Mouse (Mus musculus) heart, adult 9 months (tissue): ENCODE measurements at regions not wholly inside any gene's neighbourhood (a gene's known extent, or its start where the extent isn't known, plus 50 kb on each side); places are given as distances from the start of the nearest gene placed in this dataset.

ENCODE experiments used
- DNase-seq, 2 experiments: peaks; one replicate each; pipeline ENCODE4 v3.0.0; 2022; ENCODE audit warnings: low spot score in 2 of 2

GRCm38 (mm10) chr16:78156876-78157232 is 144.4 kb upstream of the Cxadr start:
- no peak for DNase-seq

DNA sequence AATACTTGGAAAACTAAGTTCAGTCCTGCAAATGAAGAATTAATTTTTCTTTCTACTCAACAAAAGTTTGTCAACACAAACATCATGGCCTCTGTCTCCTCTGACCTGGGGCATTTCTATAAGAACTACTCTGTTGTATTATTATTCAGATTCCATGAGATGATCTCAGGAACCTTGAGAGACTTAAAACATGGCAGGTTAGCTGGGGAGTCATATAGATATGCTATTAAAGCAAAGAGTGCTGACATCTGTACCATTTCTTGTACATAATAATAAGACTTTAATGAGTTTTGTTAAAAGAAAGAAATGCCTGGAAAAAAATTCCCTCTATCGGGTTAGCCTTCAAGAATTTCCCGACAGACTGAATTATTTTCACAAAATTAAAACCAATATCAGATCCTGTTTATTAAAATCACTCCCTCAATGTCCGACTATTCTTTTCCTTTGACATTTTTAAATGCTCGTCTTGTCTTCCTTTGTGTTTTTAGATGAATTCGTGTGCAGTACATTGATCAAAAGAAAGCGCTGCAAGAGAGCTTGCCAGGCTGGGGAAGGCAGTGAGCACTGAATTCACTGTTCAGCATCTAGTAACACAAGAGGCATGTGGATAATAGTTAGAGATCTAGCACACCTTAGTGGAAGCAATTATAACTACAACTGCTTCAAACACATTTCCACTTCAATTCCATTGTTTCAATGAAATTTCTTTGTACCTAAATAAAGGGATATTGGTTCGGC is 145.0 kb upstream of the Cxadr start:
- peak; percentile 17 to 39 for DNase-seq

DNA sequence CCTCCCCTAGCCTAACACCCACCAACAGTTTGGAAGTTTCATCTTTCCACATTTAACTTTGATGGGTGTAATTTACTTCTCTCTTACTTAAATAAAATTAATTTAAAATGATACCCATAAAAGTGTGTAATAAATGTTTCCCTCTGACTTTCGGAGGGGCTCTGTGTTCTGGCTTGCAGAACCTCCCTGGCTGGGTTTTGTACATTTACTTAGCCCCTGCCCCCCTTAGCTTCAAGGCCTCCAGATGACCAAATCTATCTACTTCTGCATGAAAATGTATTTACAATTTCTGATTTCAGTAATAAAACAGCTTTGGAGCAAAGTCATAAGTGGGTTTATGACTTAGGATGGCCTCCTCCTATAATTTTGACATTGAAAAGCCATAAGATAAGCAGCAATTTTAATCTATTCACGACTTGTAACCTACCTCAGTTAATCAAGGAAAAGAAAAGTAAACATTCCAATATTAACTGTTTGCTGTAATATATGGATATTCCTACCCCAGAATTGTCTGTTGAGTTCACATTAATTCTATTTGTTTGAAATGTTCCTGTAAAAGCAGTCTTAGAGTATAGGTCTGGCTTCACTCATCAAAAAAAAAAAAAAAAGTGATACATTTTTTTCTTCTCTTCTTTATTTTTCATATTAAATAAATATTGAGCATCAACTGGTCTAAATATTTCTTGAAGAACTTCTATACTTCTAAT is 147.2 kb upstream of the Cxadr start:
- no peak for DNase-seq

DNA sequence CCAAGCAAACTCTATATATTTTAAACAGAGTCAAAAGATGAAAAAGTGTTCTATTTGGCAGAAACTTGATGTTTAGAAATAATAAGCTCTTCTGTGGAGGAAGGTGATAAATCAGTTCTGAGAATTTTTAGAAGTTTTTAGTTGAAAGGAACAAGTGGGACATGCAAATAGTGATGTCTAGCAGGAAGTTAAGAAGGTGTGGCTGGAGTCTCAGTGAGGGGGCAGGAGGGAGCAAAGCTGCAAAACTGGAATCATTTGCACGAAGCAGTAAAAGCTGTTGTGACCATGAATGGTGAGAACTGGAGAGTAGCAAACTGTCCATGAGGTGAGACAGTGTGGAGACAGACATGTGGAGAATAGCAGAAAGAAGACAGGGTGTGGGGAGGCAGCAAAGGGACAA is 157.1 kb upstream of the Cxadr start:
- no peak for DNase-seq

DNA sequence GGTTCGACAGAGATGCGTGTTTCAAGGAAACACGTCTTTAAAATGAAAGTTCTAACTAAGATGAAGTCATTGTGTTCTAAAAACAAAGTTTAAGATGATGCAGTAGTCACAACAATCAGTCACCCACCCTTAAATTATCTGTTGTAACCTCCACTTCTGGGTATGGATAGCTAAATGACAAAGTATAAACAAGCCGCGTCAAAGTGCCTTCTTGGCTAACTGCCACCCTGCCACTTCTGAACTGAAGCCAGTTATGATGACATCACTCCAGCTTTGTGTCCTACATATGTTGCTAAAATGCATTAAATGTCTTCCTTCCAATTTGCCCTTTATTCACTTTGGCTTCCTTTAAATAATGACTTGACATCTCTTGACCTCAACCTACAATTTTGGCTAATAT is 165.8 kb upstream of the Cxadr start:
- DNase-seq: no peak

DNA sequence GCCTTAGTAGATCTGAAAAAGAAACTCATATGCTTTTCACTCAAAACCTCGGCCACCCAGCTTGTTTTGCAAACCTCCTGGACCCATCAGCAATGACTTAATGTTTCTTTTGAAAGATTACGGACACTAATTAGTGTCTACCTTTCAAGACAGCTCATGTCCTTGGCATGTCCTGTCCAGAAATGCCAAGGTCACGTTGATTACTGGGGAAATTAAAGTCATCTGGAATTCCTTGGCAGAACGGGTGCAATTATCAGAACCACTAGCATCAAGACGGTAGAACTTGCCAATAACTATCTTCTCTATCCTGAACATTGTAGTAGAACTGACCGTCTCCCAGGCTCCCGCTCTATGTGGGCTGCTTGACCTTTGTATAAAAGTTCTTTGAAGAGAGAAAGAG is 166.8 kb upstream of the Cxadr start:
- DNase-seq: peak; percentile 1 to 6

GRCm38 (mm10) chr16:78121668-78122067 is 179.6 kb upstream of the Cxadr start:
- DNase-seq: no peak

DNA sequence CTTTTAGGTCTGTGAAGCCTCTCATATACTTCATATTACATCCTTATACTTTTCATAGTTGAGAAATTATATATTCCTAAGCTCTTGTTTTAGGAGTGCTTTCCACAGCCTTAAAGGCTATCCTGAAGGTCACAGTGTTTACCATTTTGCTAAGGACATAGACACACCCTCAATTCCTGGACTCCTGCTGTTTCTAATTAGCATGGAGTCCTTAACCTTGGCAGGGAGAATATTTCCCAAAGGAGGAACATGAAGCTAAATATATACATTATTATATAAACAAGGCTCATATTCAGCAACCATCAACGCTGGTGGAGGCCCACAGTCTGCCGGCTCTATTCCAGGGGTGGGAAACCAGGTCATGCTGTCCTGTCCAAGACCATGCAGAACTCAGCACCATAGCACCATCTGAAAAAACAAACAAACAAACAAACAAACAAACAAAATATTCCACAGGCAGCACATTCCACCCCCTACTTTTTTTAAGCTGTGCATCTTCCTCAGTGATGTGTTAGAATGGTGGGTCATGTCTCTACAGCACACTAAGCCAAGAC is 180.9 kb upstream of the Cxadr start:
- DNase-seq: no peak

DNA sequence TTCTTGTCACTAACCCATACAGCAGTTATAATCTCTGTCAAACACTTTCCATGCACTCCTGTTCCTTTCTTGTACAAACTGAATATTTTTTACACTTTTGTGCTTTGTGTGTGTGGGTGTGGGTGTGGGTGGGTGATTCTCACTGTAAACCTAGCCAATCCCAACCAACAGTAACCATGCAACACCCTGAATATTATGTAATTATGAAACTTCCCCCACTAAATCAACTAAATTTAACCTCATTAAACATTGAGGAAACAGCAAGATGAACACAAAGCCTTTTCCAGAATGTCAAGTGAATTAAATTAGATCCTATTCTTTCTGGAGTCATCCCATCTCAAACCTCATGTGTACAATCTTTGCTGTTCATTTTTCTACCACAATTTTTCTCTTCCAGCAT is 197.0 kb upstream of the Cxadr start:
- no peak for DNase-seq

DNA sequence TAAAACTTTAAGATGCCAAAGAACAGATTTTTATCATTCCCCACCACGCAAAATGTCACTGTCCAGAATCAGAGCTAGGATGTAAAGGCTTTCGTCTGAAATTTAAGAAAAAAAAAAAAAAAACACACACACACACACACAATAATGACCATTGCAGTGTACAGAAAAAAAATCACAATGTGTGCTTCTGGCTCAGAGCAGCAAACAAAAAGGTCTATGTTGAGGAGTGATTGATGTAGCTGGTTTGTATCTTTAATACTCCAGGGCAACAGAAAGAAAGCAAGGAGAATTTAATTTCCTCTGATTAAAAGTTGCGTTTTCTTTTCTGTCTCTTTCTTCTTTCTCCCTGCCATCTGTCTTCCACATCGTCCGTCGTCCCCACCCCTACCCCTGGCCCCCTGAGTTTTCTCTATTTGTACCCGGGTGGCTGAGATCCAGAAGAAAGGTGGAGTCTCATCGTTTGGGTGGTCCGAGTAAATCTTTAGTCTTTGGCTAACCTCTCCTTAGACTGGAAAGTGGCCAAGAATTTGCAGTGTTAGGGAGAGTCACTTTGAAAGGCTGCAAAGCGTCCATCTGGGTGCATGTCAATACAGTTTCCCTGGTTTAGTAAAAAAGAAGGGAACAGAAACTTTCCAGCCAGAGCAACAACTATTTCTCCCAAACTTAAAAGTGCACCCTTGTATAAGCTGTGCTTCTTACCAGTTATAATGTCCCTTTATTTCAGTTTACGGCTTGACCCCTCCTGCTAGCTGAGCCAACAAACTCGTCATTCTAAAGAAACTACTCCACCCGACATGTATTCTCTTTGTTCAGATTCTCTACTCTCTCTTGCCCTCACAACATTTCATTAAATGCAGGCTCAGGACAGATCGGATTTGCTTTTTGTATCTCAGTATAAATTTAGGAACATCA is 199.6 kb upstream of the Cxadr start:
- peak; percentile 31 to 49 for DNase-seq

- DNase-seq: no peak
Measured at GRCm38 (mm10) chr16:78099842-78100241, 201.4 kb upstream of the Cxadr start.

GRCm38 (mm10) chr16:78099114-78099513 is 202.2 kb upstream of the Cxadr start:
- DNase-seq: no peak

- DNase-seq: no peak
Measured at GRCm38 (mm10) chr16:78098555-78098954, 202.7 kb upstream of the Cxadr start.

DNA sequence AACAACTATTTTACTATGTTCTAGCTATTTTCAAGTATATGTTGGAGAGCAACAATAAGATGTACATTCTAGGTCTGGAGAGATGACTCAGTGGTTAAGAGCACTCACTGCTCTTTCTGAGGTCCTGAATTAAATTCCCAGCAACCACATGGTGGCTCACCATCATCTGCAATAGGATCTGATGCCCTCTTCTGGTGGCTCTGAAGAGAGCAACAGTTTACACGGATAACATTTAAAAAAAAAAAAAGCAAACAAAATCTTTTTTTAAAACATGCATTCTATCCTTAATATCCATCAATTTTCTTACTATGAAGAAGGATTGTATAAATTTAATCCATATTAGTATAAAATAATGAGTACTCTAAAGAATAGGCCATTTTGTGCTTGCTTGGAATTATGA is 204.7 kb upstream of the Cxadr start:
- no peak for DNase-seq

DNA sequence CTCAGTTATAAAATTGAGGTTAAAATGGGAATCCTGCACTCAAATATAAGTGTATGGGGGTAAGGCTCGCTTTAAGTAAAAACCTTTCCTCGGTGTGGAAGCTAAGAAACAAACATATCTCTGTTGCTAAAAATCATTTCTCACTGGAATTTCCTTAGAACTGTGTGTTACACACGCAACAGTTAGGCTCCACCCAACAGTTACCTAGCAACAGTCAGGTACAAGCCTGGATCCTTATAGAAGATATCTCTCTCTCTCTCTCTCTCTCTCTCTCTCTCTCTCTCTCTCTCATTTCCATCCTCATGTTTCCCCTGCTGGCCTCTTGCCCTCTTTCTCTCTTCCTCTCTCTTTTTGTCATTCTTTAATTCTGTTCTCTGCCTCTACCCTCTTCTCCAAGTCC is 211.1 kb upstream of the Cxadr start:
- no peak for DNase-seq

DNA sequence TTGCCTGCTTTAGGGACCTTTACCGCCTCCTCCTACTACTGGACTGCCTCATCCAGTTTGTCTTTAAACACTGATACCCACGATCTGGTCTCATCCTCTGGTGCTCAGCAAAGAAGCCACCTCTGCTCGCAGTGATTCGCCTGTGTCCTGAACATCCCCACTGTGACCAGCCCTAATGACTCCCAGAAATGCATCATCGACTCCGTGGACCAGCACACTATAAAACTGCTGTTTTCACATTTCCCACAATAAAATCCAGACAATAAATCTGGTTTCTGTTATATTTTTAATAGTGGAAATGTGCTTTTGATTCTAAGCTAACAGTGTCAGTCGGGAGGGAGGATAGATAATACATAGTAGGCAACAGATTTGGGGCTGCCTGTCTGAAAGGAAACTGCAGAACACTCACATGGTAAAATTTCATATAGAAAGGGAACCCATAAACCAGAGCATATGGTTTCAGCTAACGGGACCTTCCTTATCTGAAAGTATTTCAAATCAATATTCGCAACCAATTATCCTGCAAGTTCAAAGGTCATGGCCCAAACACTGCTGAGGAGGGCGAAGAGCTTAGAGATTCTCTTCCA is 233.7 kb upstream of the Cxadr start:
- DNase-seq: no peak

- peak in 1 of 2 experiments; percentile 1 for DNase-seq
Measured at GRCm38 (mm10) chr16:78060516-78060915, 240.8 kb upstream of the Cxadr start.

DNA sequence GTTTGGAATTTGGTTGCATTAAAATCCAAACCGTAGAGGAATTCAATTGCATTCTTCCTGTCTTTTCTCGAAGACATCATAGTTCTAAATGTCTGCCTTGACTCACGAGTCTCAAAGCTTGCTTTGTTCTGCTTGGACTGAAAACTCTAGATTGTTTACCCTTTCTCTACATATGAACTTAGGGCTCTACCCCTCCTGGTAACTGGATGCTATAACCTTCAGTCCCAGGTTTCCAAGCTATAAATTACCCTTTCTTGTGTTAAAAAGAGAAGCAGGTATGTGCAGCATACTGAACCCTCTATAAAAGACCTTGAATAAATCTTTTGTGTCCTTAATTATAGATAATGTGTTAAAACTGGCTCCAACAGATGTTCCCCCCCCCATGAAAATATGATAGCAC is 243.7 kb upstream of the Cxadr start:
- no peak for DNase-seq

- no peak for DNase-seq
Measured at GRCm38 (mm10) chr16:78052133-78052532, 249.2 kb upstream of the Cxadr start.

DNA sequence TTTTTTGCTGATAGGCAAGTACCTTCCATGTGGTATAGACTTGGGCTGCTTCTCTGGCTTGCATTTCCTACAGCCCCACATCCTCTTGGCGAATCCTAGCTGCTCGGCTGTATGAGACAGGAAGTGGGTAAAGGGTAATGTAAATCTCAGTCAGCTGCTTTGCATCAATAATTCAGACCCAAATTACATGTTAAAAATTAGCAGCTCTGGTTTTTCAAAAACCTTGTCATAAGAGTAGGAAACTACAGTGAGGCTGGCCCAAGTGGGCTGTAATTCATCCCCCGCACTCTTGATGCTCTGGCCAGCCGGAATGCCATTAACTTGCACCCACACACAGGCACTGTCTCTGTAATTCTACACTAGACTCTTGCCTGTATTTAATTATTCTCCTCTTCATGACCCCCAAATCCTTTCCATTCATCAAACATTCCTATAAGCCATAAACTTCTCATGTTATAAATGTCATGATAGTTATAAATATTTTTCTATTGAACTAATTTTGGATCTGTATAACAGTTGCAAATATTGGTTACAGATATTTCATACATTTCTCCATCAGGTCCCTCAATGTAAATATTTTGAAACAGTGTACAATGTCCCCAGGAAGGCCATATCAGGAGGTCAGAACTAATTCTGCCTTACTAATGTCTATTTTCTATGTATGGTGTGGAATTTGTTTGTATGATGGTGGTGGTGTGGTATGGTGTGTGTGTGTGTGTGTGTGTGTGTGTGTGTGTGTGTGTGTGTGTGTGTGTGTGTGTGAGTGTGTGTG is 261.0 kb upstream of the Cxadr start:
- no peak for DNase-seq
